Mouse (Mus musculus) MEL (cell line): Measurements from ENCODE around the gene Maff.

Experiments used
- BHLHE40 ChIP-seq: IDR thresholded peaks from 2 replicates; pipeline ENCODE4 v1.6.1; 2012; ENCODE audit warnings: low read depth, mild to moderate bottlenecking, inconsistent platforms, low read length, improper control_type of control experiment, borderline replicate concordance
- CHD1 ChIP-seq: IDR thresholded peaks from 2 replicates; pipeline ENCODE4 v1.6.1; 2012; ENCODE audit warnings: low read depth, mild to moderate bottlenecking, inconsistent platforms, low read length, improper control_type of control experiment
- HCFC1 ChIP-seq: IDR thresholded peaks from 2 replicates; pipeline ENCODE4 v1.6.1; 2012; ENCODE audit warnings: low read depth, mild to moderate bottlenecking, inconsistent platforms, low read length, improper control_type of control experiment, moderate library complexity
- MXI1 ChIP-seq: IDR thresholded peaks from 2 replicates; pipeline ENCODE4 v1.6.1; 2011; ENCODE audit warnings: mild to moderate bottlenecking, low read depth, low read length, improper control_type of control experiment
- POLR2A ChIP-seq, 2 experiments: IDR thresholded peaks; 2 replicates each; pipeline ENCODE4 v1.6.1; 2011 to 2012; ENCODE audit warnings: low read length in 2 of 2, mild to moderate bottlenecking in 2 of 2, control low read depth in 1 of 2, improper control_type of control experiment in 1 of 2, low read depth in 1 of 2, moderate library complexity in 1 of 2; ENCODE audit not compliant: control insufficient read depth in 1 of 2, insufficient read depth in 1 of 2, poor library complexity in 1 of 2
- ZC3H11A ChIP-seq: IDR thresholded peaks from 2 replicates; pipeline ENCODE4 v1.6.1; 2012; ENCODE audit warnings: low read depth, mild to moderate bottlenecking, inconsistent platforms, low read length, improper control_type of control experiment
- ZKSCAN1 ChIP-seq: IDR thresholded peaks from 2 replicates; pipeline ENCODE4 v1.6.1; 2012; ENCODE audit warnings: low read depth, mild to moderate bottlenecking, inconsistent platforms, low read length, improper control_type of control experiment, moderate library complexity

- TF ChIP-seq POLR2A (IDR thresholded peaks at IDR 0.05; ENCODE audit: control insufficient read depth in 1 of 2, insufficient read depth in 1 of 2, low read depth in 1 of 2, low read length in 2 of 2, poor library complexity in 1 of 2) = no peak
- no peak for TF ChIP-seq BHLHE40
- TF ChIP-seq ZKSCAN1 = no peak
- TF ChIP-seq ZC3H11A = no peak
- no peak for TF ChIP-seq CHD1
- TF ChIP-seq HCFC1 = no peak
- no peak for TF ChIP-seq MXI1
These were observed 28.3 kb downstream of the Maff start for GRCm38 (mm10) chr15:79374760-79375159.
